Mouse (Mus musculus) monocyte, adult 2 months (primary cell): ENCODE measurements at regions not wholly inside any gene's neighbourhood (a gene's known extent, or its start where the extent isn't known, plus 50 kb on each side); places are given as distances from the start of the nearest gene placed in this dataset.

Source experiments
- DNase-seq, 2 experiments: peaks; one replicate each; pipeline ENCODE4 v3.0.0; 2022; ENCODE audit warnings: low spot score in 2 of 2, low read depth in 1 of 2

DNA sequence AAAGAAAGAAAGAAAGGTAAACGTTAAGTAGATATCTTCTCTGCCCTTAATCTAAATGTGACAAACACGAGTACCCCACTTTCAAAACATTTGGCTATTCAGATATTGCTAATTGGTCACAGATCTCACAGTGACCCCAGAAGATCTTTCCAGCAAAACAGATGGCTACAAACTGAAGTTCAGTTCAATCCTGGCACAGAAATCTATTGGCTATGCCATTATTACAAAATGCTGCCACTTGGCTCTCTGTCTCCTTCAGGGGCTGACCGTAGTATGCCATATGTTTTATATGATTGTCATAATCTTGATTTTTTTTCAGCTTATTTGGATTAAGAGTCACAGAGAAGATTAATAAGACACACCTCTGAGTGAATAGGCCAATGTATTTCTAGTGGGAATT, 873.2 kb downstream of the Slc22a22 start:
- DNase-seq = no peak

DNA sequence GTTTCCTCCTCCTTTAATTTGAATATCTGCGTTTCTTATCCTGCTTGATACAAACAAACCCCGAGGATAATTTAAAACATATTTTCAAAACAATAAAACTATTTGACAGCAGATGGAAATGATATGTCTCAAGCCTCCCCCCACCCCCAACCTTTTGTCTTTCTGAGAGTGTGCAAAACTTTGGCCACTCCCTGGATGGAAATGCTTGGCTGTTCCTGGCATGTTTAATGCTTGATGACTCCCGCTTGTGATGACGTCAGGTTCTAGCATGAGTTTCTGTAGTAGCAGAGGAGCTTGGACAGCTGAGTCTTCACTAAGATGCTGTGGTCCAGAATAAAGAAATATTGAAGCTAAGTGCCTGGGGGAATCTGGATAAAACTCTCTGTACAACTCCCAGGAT, 884.8 kb downstream of the Slc22a22 start:
- no peak for DNase-seq

DNA sequence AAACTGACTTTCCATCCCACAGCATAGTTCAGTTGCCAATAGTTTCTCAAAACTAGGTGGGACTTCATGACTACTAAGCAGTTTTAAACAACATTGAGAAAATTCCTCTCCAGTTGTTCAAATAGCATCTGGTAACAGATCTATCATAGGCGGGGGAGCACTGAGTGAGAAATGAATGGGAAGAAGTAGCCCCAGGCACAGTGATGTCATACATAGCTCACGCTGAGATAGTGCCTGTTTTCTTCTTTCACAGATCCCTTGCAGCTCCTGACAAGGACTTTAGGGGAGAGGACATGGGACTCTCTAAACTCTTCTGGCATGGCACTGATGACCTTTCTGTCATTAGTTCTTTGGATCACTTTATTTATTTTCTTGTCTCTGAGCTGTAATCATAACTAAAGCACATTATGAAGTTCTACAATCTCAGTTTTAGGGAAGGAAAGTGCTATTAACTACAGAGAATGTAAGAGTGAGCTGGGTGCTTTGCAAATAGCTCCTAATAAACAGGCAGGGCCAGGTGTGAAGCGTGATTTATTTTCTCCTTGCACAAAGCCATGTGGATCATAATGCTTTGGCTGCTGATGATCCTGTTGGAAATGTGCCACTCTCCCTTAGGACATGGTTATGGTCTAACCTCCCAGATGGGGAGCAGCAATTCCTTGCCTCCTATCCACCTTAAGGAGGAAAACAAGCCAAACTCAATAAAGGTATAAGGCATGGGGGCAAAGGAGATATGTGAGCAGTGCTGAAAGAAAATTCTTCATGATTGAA, 896.5 kb downstream of the Slc22a22 start:
- DNase-seq = no peak

DNA sequence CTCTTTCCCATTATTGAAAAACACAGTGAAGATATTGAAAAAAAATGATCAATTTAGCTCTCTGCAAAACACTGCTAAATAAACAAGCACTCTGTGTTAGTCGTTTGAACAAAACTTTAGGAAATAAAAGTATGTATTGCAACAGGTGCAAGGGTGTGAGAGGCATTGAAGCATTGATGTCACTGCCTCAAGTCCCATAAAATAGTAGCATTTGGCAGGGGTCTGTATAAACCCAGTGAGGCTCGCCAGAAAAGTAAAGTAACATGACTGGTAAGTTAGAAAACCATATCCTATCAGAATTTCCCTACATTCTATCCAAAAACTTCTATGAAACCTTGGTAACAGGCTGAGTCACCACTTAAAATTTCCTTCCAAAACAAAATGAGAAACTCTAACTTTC, 914.2 kb downstream of the Slc22a22 start:
- DNase-seq = no peak

DNA sequence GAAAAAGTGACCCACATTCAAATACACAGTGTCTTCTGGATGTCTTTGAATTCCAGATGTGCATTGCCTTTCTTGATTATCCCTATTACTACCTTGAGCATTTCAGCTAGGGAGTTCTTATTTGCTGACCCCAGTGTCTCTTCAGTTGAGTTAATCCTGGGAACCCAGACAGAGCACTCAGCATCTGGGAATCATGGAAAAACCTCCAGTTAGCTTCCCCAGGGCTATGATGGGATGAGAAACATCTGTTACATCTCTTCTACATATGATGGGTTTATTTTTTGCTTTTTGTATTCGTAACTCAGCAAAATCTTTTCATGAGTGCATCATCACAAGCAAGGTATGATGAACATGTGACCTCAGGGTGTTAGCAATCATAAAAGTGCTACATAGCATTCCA, 914.6 kb downstream of the Slc22a22 start:
- no peak for DNase-seq

DNA sequence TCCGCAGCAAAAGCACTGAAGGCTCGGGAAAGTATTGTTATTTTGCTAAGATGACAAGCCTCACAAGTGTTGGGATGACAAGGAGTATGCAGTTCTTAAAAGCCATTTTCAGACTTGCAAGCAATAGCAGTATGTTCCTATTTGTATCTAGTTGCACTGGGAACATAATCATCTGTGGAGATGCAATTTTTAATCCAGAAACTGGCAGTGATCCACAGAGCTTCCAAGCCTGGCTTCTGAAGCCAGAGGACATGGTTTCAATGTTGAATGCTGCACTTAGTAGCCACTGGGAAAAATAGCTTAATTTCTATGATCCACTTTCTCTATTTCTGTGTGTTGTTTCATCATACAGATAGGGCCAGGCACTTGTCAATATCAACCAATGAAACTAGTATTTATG, 915.3 kb downstream of the Slc22a22 start:
- DNase-seq = no peak

DNA sequence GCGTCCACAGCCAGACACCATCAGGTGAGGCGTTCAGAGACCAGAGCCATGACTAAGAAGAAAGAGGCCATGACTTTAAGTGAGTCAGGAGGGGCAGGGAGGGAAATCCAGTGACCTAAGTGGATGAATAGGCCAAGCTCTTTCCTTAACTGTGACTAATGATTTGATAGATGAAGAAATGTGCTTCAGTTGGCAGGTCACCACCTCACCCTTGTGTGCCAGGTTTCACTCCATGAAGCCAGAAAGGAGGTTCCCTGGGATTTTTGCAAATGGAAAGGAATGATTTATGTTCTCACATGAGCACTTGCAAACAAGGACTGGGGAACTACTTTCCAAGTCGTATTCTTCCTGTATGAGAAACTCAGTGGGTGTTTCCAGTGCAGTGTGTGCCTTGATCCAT, 923.0 kb downstream of the Slc22a22 start:
- no peak for DNase-seq

DNA sequence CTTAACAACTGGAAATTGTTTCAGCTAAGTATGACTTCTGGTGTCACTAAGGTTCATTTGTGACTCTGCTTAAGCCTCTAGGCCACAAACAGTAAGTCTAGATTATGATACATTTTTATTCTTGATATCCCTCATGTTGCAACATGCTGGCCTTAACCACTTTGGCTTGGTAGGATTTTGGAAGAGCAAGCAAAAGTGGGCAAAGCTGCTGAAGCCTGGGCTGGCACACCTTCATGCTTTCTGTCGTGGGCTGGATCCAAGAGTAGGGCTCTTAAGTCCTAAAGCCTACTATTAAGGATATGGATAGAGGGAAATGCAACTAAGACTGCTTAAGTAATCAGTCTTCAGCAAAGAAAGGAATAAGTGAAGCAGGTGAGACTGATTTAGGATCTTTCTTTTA, 923.6 kb downstream of the Slc22a22 start:
- DNase-seq = no peak

DNA sequence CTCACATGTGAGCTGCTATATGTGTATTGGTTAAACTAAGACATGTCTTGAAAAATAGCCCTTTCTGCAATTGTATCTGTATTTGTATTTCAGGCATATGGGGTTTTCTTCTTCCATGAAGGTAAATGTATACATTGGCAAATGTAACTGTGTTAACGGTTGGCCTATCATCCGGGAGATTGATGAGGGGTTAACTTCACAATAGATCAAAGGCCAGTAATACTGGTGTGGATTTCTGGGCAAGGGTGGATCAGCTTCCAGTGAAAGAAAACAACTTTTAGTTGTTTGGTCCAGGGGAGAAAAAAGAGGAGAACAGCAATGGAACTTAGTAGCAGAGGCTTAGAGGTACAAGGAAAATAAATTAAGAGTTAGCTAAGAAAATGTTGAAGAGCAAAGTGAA, 945.9 kb downstream of the Slc22a22 start:
- no peak for DNase-seq

DNA sequence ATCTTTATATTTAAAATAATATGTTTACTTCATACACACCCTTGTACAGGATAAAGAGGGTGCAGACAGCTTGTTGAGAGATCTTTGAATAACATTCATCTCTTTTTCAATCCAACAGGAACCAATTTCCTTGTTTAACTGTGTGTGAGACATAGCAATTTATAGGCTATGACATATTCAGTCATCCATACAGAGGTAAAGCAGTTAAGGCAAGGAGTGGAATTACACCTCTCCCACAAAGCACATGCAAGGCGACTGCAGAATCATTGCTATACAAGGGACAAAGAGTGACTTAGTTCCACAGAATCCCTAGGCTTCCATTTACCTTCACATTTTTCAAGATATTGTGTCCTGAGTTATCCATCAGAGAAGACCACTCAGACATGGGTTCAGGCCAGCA, 959.0 kb downstream of the Slc22a22 start:
- no peak for DNase-seq

DNA sequence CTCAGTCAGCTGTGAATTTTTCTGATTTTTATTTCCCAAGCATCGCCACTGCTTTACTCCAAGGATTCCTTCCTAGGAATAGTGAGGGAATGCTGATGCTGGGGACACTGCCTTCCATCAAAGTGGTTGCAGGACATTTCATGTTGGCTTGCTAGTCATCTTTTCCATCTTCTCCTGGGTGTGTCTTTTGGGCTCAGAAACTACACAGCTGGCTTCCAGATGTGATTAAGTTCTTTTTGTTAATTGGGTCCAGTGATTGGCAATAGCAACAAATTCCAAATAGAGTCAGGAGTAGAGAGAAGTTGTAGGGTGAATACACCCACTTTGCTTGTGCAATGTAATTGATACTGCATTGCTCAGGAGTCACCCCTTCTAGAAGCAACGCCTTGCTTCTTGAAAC, 961.3 kb downstream of the Slc22a22 start:
- no peak for DNase-seq

DNA sequence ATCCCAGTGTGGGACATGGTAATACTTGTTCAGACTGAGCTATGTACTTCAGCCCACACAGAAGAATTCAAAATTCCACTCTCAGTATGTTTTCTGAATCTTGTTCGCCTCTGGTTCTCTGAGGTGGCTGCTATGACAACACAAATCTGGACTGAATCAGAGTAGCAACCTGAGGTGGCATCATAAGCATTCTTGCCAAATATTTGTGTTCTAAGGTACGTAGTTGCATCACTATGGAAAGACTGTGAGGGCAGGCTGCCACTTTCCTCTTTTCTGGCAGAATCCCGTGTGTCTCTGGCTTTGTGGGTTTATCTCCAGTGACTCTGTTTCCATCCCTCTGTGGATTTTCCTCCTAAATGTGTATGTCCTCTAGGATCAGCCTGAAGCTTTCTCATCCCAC, 978.7 kb downstream of the Slc22a22 start:
- DNase-seq = no peak

DNA sequence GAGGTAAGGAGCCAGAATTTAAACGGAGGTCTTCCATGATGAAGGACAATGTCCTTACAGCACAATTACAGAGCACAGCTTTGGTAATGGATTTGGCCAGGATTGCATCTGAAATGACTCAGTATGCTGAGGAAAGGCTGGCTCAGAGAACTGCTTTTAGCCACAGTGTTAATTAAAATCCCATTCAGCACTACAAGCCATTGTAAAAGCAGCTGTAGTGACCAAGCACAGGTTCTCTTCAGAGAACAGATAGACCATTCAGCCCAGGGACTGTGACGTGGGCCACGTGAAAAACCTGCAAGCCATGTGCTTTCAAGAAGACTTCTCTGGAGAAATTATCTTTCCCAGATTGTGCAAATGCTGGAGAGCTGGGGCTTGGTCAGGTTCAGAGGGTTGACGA, 979.7 kb downstream of the Slc22a22 start:
- DNase-seq = no peak

DNA sequence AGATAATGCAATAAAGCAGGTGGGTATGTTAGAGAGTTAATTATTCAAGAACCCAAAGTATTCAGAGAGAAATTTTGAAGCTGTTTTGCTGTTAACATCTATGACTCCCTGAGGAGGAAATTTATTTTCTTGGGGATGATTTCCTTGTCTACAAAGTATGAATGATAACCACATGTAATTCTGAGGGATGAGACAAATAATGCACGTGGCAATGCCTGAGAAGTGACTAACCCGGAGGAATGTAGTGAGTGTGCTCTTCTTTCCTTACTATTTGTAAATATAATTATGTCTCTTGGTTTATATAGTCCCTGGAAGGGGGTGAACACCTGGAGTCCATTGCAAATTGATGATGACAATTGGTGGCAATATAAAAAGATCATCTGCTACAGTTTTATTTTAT, 981.1 kb downstream of the Slc22a22 start:
- DNase-seq = no peak

DNA sequence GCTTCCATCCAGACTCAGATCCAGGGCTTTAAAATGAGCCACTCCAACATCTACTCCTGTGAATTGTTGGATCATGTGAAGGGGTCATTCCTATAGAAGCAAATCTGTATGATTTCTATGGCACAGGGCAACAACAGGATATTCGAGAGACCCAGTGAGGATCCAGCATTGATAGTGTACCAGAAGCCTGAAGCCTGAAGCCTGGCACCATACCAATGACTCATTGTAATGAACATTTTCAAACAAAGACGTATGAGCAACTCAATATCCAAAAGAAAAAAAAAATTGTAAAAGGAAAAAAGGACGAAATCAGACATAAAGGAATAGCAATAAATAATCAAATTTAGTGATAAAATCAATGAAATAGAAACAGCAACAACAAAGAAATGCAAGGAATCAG, 991.5 kb downstream of the Slc22a22 start:
- no peak for DNase-seq

DNA sequence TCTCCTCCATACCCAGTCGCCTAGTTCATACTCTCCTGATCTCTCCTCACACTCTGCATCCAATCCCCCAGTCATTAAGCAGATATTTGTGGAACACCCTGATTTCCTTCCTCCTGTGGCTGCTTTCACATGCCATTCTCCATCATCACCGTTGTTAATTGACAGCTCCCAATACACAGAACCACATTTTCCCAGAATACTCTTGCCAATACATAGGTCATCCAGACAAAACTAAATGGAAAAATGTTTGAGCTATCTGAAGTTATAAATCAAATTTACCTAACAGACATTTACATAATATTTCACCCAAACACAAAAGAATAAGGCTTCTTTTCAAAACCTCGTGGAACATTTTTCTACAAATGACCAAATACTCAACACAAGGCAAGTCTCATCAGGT, 992.7 kb downstream of the Slc22a22 start:
- no peak for DNase-seq

DNA sequence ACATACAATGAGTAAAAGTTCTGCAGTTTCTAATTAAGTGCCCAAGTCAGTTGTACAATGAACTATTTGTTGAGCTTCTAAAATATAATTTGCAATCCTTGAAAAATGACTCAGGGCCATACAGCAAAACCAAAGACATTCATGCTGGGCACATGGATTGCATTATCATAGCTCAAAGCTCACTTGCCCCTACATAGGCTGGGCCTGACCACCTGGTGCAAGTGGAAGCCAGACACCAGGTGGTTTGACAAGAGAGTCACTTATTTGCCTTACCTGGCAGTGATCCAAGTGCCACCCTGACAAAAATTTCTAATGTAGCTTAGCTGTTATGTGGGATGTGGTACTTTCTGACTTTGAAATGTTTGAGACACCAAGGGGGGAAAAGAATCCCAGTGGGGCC, 997.7 kb downstream of the Slc22a22 start:
- DNase-seq = no peak

DNA sequence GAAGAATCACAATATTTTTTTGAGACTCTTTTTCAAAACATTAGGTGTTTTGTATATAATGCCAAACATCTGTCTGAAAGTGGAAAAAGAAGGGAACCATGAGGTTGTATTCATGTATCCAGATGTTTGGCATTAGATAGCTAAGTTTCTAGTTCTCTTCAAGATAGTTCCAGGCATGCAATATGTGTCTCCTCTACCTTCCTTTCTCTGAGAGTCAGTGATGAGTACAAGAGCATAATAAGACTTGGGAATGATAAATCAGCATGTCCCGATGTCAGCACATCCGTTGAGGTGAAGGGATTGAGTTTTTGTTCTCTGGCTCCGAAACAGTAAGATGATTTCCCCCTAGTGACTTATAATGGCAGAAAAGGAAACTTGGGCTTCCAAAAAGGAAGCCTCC, 998.4 kb downstream of the Slc22a22 start:
- DNase-seq = no peak

DNA sequence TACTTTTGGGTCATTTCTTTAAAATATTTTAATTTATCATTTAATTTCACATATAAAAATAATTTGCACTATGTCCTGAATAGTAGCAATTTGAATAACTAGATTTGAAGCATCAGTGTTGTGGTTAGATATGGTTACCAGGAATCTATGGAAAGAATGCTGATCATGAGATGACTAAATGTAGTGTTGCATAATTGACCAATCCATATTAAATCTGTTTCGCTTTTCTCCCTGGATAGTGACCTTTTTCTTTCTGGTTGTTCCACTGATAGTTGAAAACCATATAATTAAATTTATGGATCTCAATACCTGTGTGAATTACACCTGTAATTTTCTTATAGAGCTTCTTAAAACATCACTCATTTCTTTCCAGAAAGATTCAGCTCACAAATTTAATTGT, 1003.7 kb downstream of the Slc22a22 start:
- no peak for DNase-seq

DNA sequence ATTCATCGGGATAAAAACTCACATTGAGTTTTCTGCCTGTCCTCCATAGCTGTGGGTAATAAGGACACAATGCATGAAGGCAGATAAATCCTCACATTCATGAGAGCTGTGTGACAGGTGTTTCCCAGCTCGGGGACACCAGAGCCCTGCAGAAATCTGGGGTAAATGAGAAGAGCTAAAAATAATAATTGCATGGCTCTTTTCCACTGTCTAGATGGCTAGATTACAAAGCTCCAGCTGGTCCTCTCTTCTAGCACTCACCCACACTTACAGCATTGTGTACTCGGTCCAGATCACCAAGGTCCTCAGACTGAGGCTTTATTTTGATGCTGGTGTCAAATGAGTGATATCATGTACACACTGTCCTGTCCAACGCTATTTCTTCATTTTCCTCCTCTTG, 1025.5 kb downstream of the Slc22a22 start:
- DNase-seq = no peak

DNA sequence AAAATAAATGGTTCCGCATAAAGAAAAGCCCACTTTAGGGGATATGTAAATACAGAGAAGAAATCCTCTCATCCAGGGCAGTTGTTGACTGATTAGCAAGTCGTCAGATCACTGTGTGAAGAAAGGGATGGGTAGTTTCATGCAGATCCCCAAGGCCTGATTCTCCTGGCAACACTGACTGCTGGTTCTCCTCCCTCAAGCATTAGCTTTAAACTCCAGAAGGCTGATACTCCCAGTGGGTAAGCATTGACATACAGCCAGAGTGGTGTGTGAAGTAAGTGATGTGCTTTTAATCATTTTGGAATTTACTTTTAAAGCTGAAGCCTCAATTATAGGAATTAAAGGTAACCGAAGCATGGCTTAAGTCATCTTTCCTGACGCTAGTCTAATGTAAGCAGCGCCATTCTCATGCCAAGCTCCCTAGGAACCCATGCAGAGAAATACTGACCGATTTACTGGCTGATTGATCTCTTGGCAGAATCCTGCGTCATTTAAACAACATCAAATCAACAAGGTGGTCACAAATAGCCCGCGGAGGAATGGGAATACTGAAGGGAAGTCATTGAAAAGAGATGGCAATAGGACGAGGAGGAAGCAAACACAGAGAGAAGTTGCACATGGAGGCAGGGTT, 1029.3 kb downstream of the Slc22a22 start:
- no peak for DNase-seq

DNA sequence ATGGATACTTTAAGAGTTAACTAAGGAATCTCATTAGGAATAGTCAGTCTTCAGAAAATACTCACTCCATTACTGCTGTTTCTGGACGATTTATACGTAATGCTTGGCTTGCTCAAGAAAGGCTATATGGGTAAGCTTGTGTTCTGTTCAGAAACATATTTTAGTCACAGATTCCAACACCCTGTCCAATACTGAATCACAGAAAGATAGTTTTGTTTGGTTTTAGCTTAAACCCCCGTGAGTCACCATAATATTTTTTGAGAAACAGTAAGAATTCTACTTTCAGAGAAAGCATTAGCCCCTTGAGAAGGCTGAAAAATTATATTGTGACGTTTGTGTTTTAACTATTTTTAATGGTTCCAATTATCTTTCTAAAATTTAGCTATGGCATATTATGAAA, 1037.3 kb downstream of the Slc22a22 start:
- no peak for DNase-seq

DNA sequence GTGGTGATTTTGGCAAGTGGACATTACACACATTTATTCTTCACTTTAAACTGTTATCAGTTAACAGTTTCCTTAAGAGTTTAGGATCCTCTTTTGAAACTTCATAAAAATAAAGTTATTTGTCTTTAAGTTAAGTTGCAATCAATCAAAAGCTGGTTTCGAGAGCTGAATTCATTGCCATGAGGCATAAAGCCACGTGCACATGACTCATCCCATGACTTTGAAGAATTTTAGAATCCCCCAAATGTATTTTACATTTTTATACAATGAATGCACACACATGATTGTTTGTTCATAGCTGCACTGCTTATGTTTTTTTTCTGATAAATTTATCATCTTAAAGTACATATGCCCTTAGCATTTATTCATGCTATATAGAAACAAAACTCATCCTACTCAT, 1039.1 kb downstream of the Slc22a22 start:
- no peak for DNase-seq
